Mouse (Mus musculus) liver, embryonic 14.5 days (tissue): ENCODE results near the gene Pde9a.

Source experiments
- CTCF ChIP-seq: IDR thresholded peaks from 2 replicates; pipeline ENCODE4 v1.5.1; 2016; ENCODE audit warnings: antibody characterized with exemption, low read depth, control low read depth
- EP300 ChIP-seq: IDR thresholded peaks from 2 replicates; pipeline ENCODE4 v1.6.1; 2016; ENCODE audit warnings: antibody characterized with exemption, low read depth

DNA sequence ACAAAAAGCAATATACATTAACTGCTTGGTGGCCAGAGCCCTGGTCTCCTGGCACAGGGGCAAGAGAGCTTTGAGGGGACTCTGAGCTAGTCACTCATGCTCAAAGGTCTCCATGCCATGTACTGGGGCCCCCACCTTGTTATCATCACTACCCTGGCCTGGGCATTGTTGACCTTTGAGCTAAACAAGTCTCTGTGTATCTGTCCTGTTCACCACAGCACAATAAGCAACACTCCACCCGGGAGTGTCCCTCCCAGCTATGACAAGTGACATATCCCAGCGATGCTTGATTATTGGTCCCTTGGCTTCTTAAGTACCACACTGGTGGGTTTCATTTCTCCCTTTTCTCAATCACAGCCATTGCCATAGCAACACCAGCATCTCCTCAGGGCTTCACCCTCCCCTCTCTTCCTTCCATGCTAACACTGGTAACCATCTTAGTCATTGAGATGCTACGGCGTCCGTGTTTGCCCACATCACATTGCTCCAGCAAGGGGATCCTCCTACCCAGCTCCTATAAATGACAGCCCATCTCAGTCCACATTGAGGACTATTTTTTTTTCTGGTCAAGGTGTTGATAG, 20.3 kb upstream of the Pde9a start:
- TF ChIP-seq CTCF, result no peak
- no peak for TF ChIP-seq EP300
